Mouse (Mus musculus): ENCODE measurements around the gene Tbc1d5.

GRCm38 (mm10) chr17:50764387-50764786, 414.8 kb downstream of the Tbc1d5 start:
- no peak for TF ChIP-seq CTCF (IDR thresholded peaks at IDR 0.05; ENCODE audit: low read depth)
- no peak for TF ChIP-seq EP300 (IDR thresholded peaks at IDR 0.05; ENCODE audit: low read depth)
